Mouse (Mus musculus) lung, adult 2 months (tissue): ENCODE results near the gene Vdac1.

Experiments
- CTCF ChIP-seq: fragments of 200-500 bp; IDR thresholded peaks from 2 replicates; pipeline ENCODE4 v1.5.1; 2011; ENCODE audit warnings: mild to moderate bottlenecking, low read length, control low read depth; ENCODE audit not compliant: insufficient read depth
- POLR2A ChIP-seq: fragments of 200-500 bp; IDR thresholded peaks from 2 replicates; pipeline ENCODE4 v1.6.1; 2011; ENCODE audit warnings: low read depth, mild to moderate bottlenecking, control low read depth, low read length, borderline replicate concordance; ENCODE audit errors: extremely low read depth

DNA sequence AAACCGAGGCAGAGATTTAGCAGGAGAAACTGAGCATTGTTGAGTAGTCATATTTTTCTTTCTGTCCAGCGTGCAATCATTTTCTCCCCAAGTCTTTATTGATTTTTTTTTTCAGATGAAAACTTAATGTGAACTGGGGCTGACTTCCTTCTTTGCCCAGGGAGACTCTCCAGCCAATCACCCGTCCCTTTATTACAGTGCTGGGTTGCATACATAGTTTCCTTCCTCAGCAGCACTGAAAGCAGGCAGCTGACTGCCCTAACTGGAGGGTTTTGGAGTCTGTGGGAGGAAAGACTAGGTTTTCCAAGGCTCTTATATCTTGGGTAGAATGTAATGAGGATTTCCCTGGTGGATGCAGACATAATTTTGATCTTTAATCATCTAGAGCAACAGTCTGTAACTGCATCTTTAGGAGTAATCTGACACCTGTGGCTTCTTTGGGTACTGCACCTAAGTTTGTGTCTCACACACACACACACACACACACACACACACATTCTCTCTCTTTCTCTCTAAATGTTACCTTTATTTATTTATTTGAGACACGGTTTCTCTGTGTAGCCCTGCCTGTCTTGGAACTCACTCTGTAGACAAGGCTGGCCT is 36.8 kb downstream of the Vdac1 start:
- TF ChIP-seq POLR2A (no peak), CTCF (no peak)
